Mouse (Mus musculus) layer of hippocampus, adult 9-11 months (tissue): ENCODE measurements around the gene Dcbld1.

Experiments used
- DNase-seq: peaks from one replicate; pipeline ENCODE4 v3.0.0; 2022

Dcbld1 gene

GRCm38 (mm10) chr10:52233301-52233968, at the start of gene Dcbld1:
Gene Dcbld1, plus strand, starts transcription at chr10:52233619.
- peak; percentile 48 for DNase-seq

DNA sequence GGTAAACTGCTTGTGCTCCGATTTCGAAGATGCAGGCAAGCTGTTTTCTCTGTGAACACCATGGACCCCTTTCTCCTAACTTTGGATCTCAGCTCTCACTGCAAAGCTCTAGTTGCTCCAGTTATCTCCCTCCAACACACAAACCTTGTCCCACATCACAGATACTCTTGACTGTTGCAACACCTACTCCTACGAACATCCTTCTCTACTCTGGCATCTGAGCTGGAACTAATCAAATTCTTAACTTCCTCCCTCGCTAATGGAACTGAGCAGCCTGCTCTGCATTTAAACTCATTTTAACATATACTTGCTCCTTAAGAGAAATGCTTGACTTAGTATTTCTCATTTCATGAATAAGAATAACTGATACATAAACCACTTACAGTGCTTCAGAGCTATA, 47.5 kb upstream of the Dcbld1 start:
- no peak for DNase-seq

GRCm38 (mm10) chr10:52194957-52195852, 38.2 kb upstream of the Dcbld1 start, which contains the start of gene Ros1:
Gene Ros1, minus strand, starts transcription at chr10:52195244.
- no peak for DNase-seq

- no peak for DNase-seq
Observed at GRCm38 (mm10) chr10:52204006-52204405, 29.4 kb upstream of the Dcbld1 start.

- no peak for DNase-seq
Observed at GRCm38 (mm10) chr10:52215267-52215818, 18.1 kb upstream of the Dcbld1 start.

- no peak for DNase-seq
Observed at GRCm38 (mm10) chr10:52216797-52217563, 16.4 kb upstream of the Dcbld1 start.

DNA sequence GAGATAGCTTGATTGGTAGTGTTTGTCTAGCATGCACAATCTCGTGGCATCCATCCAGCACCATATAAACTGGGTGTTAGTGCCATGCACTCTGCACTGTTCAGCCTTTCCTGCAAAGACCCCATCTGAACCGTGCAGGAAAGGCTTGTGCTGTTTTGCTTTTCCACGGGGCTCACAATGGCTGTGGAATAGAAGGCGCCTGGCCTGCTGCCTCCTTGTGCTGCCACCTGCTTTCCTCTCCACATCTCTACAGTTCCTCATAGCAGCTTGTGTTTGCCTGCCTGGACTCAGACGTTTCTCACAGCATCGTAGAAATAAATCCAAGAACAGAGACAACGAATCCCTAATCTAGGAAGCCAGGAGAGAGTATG, 15.9 kb upstream of the Dcbld1 start:
- DNase-seq, result peak; percentile 10

GRCm38 (mm10) chr10:52219600-52219999, 13.8 kb upstream of the Dcbld1 start:
- DNase-seq, result no peak

GRCm38 (mm10) chr10:52232196-52233176, 933 bp upstream of the Dcbld1 start:
- DNase-seq, result no peak

GRCm38 (mm10) chr10:52233969-52234653, 692 bp downstream of the Dcbld1 start:
- no peak for DNase-seq

DNA sequence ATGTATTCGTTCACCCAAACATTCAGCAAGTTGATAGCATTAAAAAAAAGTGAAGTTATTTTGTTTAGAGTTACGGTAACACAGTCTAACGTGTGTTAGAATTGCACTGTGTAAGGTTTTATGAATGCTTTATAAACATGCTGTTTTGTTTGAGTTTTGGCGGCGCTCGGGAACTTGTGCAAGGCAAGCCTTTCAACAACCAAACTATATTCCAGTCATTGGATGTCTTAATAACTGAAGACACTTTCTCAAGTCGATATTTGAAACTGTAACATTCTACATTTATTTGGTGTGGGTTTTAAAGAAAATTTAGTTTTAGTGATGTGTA, 1.2 kb downstream of the Dcbld1 start:
- DNase-seq, result no peak

- no peak for DNase-seq
Observed at GRCm38 (mm10) chr10:52235461-52235860, 2.0 kb downstream of the Dcbld1 start.

GRCm38 (mm10) chr10:52242015-52242414, 8.6 kb downstream of the Dcbld1 start:
- DNase-seq, result no peak

DNA sequence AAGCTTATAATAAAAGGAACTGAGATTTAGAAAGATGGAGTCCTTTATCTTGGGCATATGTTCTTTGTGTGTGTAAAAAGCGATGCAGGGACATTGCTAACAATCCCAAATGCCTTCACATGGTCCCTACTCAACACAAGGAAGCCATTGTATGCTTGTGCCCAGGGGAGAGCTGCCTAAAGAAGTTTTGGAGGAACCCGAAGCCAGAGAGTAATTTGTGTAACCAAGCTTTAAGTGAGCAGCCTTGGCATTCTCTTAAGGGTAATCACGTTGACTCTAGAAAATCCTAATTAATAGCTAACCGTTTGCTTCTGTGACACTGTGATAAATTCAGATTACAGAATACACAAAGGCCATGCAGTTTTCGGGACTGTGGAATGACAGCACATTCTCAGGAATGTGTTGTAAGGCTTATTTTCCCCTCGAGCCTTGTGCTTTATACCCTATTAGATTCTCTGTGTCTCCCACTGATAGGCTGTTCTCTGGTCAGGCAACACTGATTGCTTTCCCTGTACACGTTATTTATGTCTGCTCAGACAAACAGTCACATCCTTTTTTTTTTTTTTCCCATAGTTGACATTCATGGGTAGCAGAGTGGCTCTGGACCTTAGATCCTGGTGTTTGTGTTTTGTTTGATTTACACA, 9.4 kb downstream of the Dcbld1 start:
- no peak for DNase-seq

DNA sequence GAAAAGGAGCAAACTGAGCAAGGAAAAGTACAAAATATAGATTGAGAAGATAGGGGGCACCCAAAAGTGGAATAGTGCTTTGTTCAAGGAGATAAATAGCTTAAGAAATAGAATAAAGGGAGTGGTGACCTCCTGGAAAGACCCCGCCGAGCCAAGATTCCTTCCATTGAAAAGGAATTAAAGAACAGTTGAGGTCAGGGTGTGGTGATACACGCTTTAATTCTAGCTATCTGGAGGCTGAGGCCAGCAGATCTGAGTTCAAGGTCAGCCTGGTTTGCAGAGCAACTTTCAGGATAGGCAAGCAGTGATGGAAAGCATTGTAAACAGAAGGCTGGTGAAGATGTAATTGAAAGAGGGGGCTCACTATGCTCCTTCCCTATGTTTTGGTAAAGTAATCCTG, 12.8 kb downstream of the Dcbld1 start:
- DNase-seq, result no peak

GRCm38 (mm10) chr10:52252240-52252639, 18.8 kb downstream of the Dcbld1 start:
- no peak for DNase-seq

DNA sequence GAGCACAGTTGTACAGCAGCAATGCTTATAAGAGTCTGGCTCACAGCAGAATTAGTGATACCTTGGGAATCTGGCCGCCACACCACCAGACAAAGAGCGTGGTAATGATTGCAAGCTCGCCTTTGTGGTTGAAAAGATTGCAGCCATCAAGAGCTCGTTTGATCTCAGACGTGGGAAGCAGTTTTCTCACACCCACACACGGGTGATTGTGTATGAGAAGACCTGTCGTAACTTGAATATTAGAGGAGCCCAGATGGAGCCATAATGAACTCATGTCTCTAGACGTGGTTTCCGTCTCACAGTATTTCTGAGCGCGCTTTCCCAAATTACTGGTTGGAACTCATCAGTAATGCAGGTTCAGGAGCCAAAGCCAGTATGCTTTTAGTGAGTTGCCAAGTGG, 20.0 kb downstream of the Dcbld1 start:
- DNase-seq, result peak; percentile 7

GRCm38 (mm10) chr10:52257768-52258167, 24.3 kb downstream of the Dcbld1 start:
- no peak for DNase-seq

DNA sequence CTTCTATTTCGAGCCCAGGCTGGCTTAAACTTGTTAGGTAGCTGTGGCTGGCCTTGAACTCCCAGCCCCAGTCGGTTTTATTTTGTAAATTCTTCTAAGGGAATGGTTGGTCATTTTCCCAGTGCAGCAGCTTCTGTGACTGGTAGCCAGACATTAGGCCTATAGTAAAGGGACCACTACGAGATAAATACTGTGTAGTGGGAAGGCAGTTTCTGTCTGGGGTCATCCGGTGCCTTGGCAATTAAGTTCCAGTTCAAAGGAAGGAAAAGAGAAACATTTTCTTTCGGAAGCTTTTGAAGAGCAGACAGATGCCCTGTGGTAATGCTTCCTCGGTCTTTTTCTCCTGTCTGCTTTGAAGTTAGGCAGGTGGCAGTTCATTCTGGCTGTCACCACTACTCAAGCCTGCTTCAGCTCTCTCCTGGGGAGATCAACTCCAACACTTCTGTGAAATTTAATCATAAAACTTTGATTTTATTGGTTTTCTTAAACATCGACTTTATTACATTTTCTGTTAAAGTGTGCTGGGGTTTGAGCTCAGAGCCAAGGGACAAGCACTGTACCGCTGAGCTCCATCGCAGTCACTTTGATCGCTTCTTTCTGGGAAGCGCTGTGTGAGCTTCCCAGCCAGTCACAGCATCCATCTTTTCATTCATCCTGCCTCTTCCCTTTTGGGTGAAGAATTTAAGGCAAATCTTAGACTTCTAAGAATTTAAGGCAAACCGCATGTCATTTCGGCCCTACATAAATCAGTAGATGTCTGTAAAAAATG, 24.9 kb downstream of the Dcbld1 start:
- no peak for DNase-seq

- DNase-seq, result no peak
Observed at GRCm38 (mm10) chr10:52260209-52260608, 26.8 kb downstream of the Dcbld1 start.
